Mouse (Mus musculus): ENCODE data around the gene Chad. TPM values are rescaled to one million over a fixed set of nuclear protein-coding genes. Genes with fewer than 3 reads are reported as not detected.
A peak's percentile ranks its signal among the peaks of the same experiment; 100 is the strongest.

Chad gene
- polyA plus RNA-seq, 1 experiment: 0.11 TPM

- no peak for DNase-seq (ENCODE audit: low read depth in 1 of 2, low spot score in 2 of 2)
- Histone ChIP-seq H3K4me1 (ENCODE audit: control insufficient read depth, insufficient read depth, insufficient read length) (peaks cover 13% of the 10 kb centered on the region; the same call in 1 of the 2 replicates), H3K27me3 (ENCODE audit: control insufficient read depth, insufficient read depth, low read length) (no peaks in the 10 kb centered on the region), H3K27ac (ENCODE audit: insufficient read depth, low read length) (no peak overlapping the region), H3K36me3 (ENCODE audit: control insufficient read depth, insufficient read depth, low read length) (no peaks in the 10 kb centered on the region), H3K4me3 (ENCODE audit: extremely low read depth, insufficient read depth, insufficient read length) (no peak overlapping the region)
- WGBS: 87% methylated on average over 6 of the region's 6 CpGs
- TF ChIP-seq POLR2A (IDR thresholded peaks at IDR 0.05; ENCODE audit: low read depth, low read length) (no peak), CTCF (IDR thresholded peaks at IDR 0.05; ENCODE audit: extremely low read depth, insufficient read depth, insufficient read length, insufficient replicate concordance) (no peak)
Observed at GRCm38 (mm10) chr11:94598437-94599120, 33.7 kb downstream of the Chad start.

- no peaks in the 10 kb centered on the region for H3K27me3 ChIP-seq (ENCODE audit: control insufficient read depth, insufficient read depth, low read length)
- H3K4me3 ChIP-seq (ENCODE audit: extremely low read depth, insufficient read depth, insufficient read length): no peak overlapping the region
- 91% methylated on average over 7 of the region's 7 CpGs for WGBS
- H3K36me3 ChIP-seq (ENCODE audit: control insufficient read depth, insufficient read depth, low read length): no peaks in the 10 kb centered on the region
- no peak for DNase-seq (ENCODE audit: low read depth in 1 of 2, low spot score in 2 of 2)
- no peak overlapping the region for H3K27ac ChIP-seq (ENCODE audit: insufficient read depth, low read length)
- H3K4me1 ChIP-seq (ENCODE audit: control insufficient read depth, insufficient read depth, insufficient read length): peaks cover 13% of the 10 kb centered on the region; the same call in 1 of the 2 replicates
- TF ChIP-seq POLR2A (IDR thresholded peaks at IDR 0.05; ENCODE audit: low read depth, low read length): no peak
Observed at GRCm38 (mm10) chr11:94600447-94600846, 35.6 kb downstream of the Chad start.

GRCm38 (mm10) chr11:94601321-94602281 lies 36.8 kb downstream of the Chad start, which contains the start of gene Acsf2:
Gene Acsf2 (minus strand): TSS chr11:94601871.
- DNase-seq (ENCODE audit: low read depth in 1 of 2, low spot score in 2 of 2): peak in 1 of 2 experiments; percentile 88
- H3K27ac ChIP-seq (ENCODE audit: insufficient read depth, low read length): peak within 1 kb of the TSS; percentile 66
- WGBS: 1% methylated on average over 51 of the region's 52 CpGs

GRCm38 (mm10) chr11:94602356-94602955 lies 37.6 kb downstream of the Chad start:
- Histone ChIP-seq H3K4me1 (ENCODE audit: control insufficient read depth, insufficient read depth, insufficient read length) (peaks cover 13% of the 10 kb centered on the region; the same call in 1 of the 2 replicates), H3K4me3 (ENCODE audit: extremely low read depth, insufficient read depth, insufficient read length) (peak overlapping the region; percentile 62; the same call in 1 of the 2 replicates), H3K27me3 (ENCODE audit: control insufficient read depth, insufficient read depth, low read length) (no peaks in the 10 kb centered on the region), H3K36me3 (ENCODE audit: control insufficient read depth, insufficient read depth, low read length) (no peaks in the 10 kb centered on the region), H3K27ac (ENCODE audit: insufficient read depth, low read length) (peak overlapping the region; percentile 63)
- 78% methylated on average over 11 of the region's 11 CpGs for WGBS
- no peak for DNase-seq (ENCODE audit: low read depth in 1 of 2, low spot score in 2 of 2)
- TF ChIP-seq CTCF (IDR thresholded peaks at IDR 0.05; ENCODE audit: extremely low read depth, insufficient read depth, insufficient read length, insufficient replicate concordance): no peak

More at GRCm38 (mm10) chr11:94601321-94602281, 36.8 kb downstream of the Chad start, which contains the start of gene Acsf2:
- Histone ChIP-seq H3K36me3 (ENCODE audit: control insufficient read depth, insufficient read depth, low read length) (no peaks in the 10 kb centered on the region), H3K4me3 (ENCODE audit: extremely low read depth, insufficient read depth, insufficient read length) (peak within 1 kb of the TSS; percentile 62), H3K27me3 (ENCODE audit: control insufficient read depth, insufficient read depth, low read length) (no peaks in the 10 kb centered on the region), H3K4me1 (ENCODE audit: control insufficient read depth, insufficient read depth, insufficient read length) (peaks cover 13% of the 10 kb centered on the region; the same call in 1 of the 2 replicates)
- TF ChIP-seq POLR2A (IDR thresholded peaks at IDR 0.05; ENCODE audit: low read depth, low read length) (peak; percentile 11; the same call in 1 of the 2 replicates), CTCF (IDR thresholded peaks at IDR 0.05; ENCODE audit: extremely low read depth, insufficient read depth, insufficient read length, insufficient replicate concordance) (no peak)

- Histone ChIP-seq H3K4me1 (ENCODE audit: control insufficient read depth, insufficient read depth, insufficient read length) (peaks cover 4% of the 10 kb centered on the region; the same call in 1 of the 2 replicates), H3K4me3 (ENCODE audit: extremely low read depth, insufficient read depth, insufficient read length) (peak overlapping the region; percentile 9; the same call in 1 of the 2 replicates), H3K36me3 (ENCODE audit: control insufficient read depth, insufficient read depth, low read length) (no peaks in the 10 kb centered on the region), H3K27me3 (ENCODE audit: control insufficient read depth, insufficient read depth, low read length) (no peaks in the 10 kb centered on the region), H3K27ac (ENCODE audit: insufficient read depth, low read length) (peak overlapping the region; percentile 82)
- DNase-seq (ENCODE audit: low read depth in 1 of 2, low spot score in 2 of 2): no peak
- TF ChIP-seq POLR2A (IDR thresholded peaks at IDR 0.05; ENCODE audit: low read depth, low read length) (no peak), CTCF (IDR thresholded peaks at IDR 0.05; ENCODE audit: extremely low read depth, insufficient read depth, insufficient read length, insufficient replicate concordance) (no peak)
- 39% methylated on average over 4 of the region's 4 CpGs for WGBS
Observed at GRCm38 (mm10) chr11:94610744-94611740, 46.2 kb downstream of the Chad start.

All from spleen, adult 2 months (tissue).